Mouse (Mus musculus) colon, adult 2 months (tissue): ENCODE results near the gene Cited2. TPM values are rescaled to one million over a fixed set of nuclear protein-coding genes. Genes with fewer than 3 reads are reported as not detected.

Source experiments
- polyA plus RNA-seq: library from polyadenylated mRNA; depleted of rRNA; stranded (reverse); fragments of >200 nt; gene quantifications from 2 replicates; pipeline ENCODE4 v1.2.3, GENCODE M21; 2012; rRNA removed

Cited2 gene
- 88.3 and 111 TPM in 2 replicates for polyA plus RNA-seq

DNA sequence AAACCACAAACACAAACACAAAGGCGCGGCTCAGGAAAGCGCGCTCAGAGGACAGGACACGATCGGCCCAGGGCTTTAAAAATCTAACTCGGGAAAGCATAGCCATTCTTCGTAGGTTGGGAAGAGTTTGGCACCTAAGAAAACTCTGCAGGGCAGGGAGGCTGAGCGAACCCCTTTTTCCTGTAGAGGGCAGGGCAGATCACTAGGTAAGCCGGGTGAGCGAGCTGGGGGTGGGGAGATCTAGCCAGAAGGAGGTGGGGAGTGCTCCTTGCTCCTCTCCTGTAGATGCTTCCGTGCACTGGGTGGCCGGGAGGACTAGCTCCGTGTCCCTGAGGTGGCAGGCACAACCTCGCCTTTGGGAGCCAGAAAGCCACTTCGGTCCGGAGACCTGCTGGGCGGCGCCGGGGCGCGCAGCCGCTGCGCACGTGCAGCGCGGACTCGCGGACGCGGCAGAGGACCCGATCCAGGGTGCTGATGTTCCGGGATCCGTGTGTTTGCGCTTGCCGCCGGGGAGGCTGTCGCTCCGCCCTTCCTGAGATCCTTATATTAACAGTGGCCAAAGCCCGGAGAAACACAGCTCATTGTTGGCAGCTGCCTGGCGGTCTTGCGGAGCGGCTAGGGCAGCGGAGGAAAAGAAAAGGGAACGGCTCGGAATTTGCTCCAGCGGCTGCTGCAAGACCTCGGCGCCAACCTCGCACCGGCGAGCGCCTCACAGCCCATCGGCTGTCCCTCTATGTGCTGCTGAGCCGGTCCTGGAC lies at the start of gene Cited2:
Gene Cited2, plus strand, starts transcription at position 566 of the 758 bp plus-strand sequence.

Other genes starting within 250 kb of the Cited2 start
- gene Txlnb, start 73.0 kb downstream of the Cited2 start, polyA plus RNA-seq, result 0.03 and 0.06 TPM in 2 replicates
- gene Heca, start 224.8 kb downstream of the Cited2 start, polyA plus RNA-seq, result 15.9 and 19.9 TPM in 2 replicates